Mouse (Mus musculus): ENCODE results near the gene Mafg. TPM values are rescaled to one million over a fixed set of nuclear protein-coding genes. Genes with fewer than 3 reads are reported as not detected.
"Not testable (repeated sequence)": the region's sequence is repeated elsewhere in the genome, so short reads cannot be mapped to it uniquely, and the experiment has no call there.

Gene Mafg
- polyA plus RNA-seq, 1 experiment from 2014 or later, result 28.2 TPM

- H3K36me3 ChIP-seq, result peaks cover 69% of the 10 kb centered on the region
- WGBS, result 6% methylated on average over 98 of the region's 99 CpGs
- no peaks in the 10 kb centered on the region for H3K27me3 ChIP-seq (ENCODE audit: insufficient read depth, poor library complexity, severe bottlenecking)
- DNase-seq (ENCODE audit: low spot score), result peak; percentile 80
- peak overlapping the region; percentile 98 for H3K27ac ChIP-seq
- peaks cover 27% of the 10 kb centered on the region for H3K4me1 ChIP-seq
- H3K9me3 ChIP-seq, result no peaks in the 10 kb centered on the region
- peak overlapping the region; percentile 99 for H3K4me3 ChIP-seq
Measured at GRCm38 (mm10) chr11:120597240-120598235, 35.9 kb downstream of the Mafg start.

- H3K36me3 ChIP-seq, result peaks cover 96% of the 10 kb centered on the region
- no peaks in the 10 kb centered on the region for H3K9me3 ChIP-seq
- no peaks in the 10 kb centered on the region for H3K27me3 ChIP-seq (ENCODE audit: insufficient read depth, poor library complexity, severe bottlenecking)
- H3K4me1 ChIP-seq, result no peaks in the 10 kb centered on the region
- H3K27ac ChIP-seq, result no peak overlapping the region
- no peak for DNase-seq (ENCODE audit: low spot score)
- H3K4me3 ChIP-seq, result no peak overlapping the region
- WGBS, result 76% methylated on average over 6 of the region's 6 CpGs
Measured at GRCm38 (mm10) chr11:120588531-120588930, 44.9 kb downstream of the Mafg start.

DNA sequence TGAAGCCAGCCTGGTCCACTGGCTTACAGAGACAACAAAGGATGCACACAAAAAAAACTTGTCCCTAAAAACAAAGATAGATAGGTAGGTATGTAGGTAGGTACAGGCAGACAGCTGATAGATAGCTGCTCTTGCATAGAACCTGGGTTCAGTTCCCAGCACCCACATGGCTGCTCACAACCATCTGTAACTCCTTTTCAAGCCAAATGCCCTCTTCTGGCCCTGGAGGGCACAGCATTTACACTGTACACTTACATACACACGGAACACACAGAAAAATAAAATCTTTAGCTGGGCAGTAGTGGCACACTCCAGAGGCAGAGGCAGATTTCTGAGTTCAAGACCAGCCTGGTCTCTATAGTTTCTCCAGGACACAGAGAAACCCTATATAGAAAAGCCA lies 49.5 kb downstream of the Mafg start:
- 95% methylated on average over 1 of the region's 1 CpGs for WGBS
- H3K36me3 ChIP-seq, result peaks cover 71% of the 10 kb centered on the region

DNA sequence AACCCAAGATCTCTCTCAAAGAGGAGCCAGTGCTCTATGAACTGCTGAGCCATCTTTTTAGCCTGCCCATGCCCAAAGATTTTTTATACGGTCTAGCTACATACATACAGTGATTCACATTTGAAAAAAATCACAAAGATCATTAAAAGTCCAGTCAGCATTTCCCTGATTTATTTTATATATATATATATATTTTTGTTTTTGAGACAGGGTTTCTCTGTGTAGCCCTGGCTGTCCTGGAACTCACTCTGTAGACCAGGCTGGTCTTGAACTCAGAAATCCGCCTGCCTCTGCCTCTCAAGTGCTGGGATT lies 50.5 kb downstream of the Mafg start:
- H3K36me3 ChIP-seq, result peaks cover 73% of the 10 kb centered on the region
- not testable (repeated sequence) for H3K4me3 ChIP-seq
- WGBS, result 88% methylated on average over 2 of the region's 2 CpGs

More for the DNA sequence above, 49.5 kb downstream of the Mafg start:
- Histone ChIP-seq H3K9me3 (no peaks in the 10 kb centered on the region), H3K27me3 (ENCODE audit: insufficient read depth, poor library complexity, severe bottlenecking) (no peaks in the 10 kb centered on the region), H3K4me3 (no peak overlapping the region), H3K4me1 (peaks cover 25% of the 10 kb centered on the region), H3K27ac (no peak overlapping the region)
- no peak for DNase-seq (ENCODE audit: low spot score)

GRCm38 (mm10) chr11:120582268-120582981 lies 51.0 kb downstream of the Mafg start:
- Histone ChIP-seq H3K27me3 (ENCODE audit: insufficient read depth, poor library complexity, severe bottlenecking) (no peaks in the 10 kb centered on the region), H3K9me3 (no peaks in the 10 kb centered on the region), H3K27ac (peak overlapping the region; percentile 99), H3K4me3 (peak overlapping the region; percentile 91), H3K36me3 (peaks cover 73% of the 10 kb centered on the region), H3K4me1 (peaks cover 31% of the 10 kb centered on the region)
- peak; percentile 73 for DNase-seq (ENCODE audit: low spot score)
- WGBS, result 77% methylated on average over 8 of the region's 8 CpGs

More for the DNA sequence above, 50.5 kb downstream of the Mafg start:
- H3K9me3 ChIP-seq; H3K27me3 ChIP-seq (ENCODE audit: insufficient read depth, poor library complexity, severe bottlenecking); H3K27ac ChIP-seq; DNase-seq (ENCODE audit: low spot score): not testable (repeated sequence)
- H3K4me1 ChIP-seq, result peaks cover 31% of the 10 kb centered on the region

- Histone ChIP-seq H3K27ac (peak within 1 kb of the TSS; percentile 99), H3K9me3 (no peaks in the 10 kb centered on the region), H3K36me3 (peaks cover 73% of the 10 kb centered on the region), H3K27me3 (ENCODE audit: insufficient read depth, poor library complexity, severe bottlenecking) (no peaks in the 10 kb centered on the region), H3K4me3 (peak within 1 kb of the TSS; percentile 91), H3K4me1 (peaks cover 31% of the 10 kb centered on the region)
- peak; percentile 91 for DNase-seq (ENCODE audit: low spot score)
- 5% methylated on average over 75 of the region's 75 CpGs for WGBS
Measured at GRCm38 (mm10) chr11:120581490-120582267, 51.7 kb downstream of the Mafg start, which contains the start of gene Arhgdia. Gene Arhgdia, minus strand, starts transcription at chr11:120581624.

DNA sequence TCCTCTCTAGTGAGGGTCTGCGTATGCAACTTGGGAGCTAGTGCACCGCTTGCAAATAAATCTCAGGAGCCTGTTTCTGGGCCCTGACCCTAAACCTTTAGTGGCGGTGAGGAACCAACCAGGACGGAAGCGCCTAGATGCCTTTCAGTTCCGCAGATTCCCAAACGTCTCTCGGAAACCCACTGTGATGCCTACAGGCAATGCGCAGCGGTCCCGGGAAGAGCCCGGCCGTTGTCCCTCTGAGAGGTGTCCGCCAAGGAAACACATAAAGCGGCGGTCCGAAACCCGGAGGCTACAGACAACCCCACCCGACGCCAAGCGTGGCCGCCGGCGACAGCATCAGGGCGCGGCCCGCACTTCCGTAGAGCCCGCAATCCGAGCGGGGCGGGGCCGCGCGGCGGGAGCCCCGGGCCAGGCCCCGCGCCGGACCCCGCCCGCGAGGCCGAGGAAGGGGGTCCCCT lies 52.5 kb downstream of the Mafg start:
- Histone ChIP-seq H3K27ac (peak overlapping the region; percentile 99), H3K4me1 (peaks cover 31% of the 10 kb centered on the region), H3K9me3 (no peaks in the 10 kb centered on the region), H3K27me3 (ENCODE audit: insufficient read depth, poor library complexity, severe bottlenecking) (no peaks in the 10 kb centered on the region), H3K36me3 (peaks cover 71% of the 10 kb centered on the region), H3K4me3 (peak overlapping the region; percentile 91)
- under 1% methylated on average over 44 of the region's 44 CpGs for WGBS
- DNase-seq (ENCODE audit: low spot score), result no peak

- Histone ChIP-seq H3K27ac (peak overlapping the region; percentile 99), H3K36me3 (peaks cover 63% of the 10 kb centered on the region), H3K4me1 (peaks cover 33% of the 10 kb centered on the region), H3K9me3 (no peaks in the 10 kb centered on the region), H3K4me3 (peak overlapping the region; percentile 91), H3K27me3 (ENCODE audit: insufficient read depth, poor library complexity, severe bottlenecking) (no peaks in the 10 kb centered on the region)
- WGBS, result 58% methylated on average over 7 of the region's 7 CpGs
- DNase-seq (ENCODE audit: low spot score), result peak; percentile 77
Measured at GRCm38 (mm10) chr11:120580190-120580589, 53.2 kb downstream of the Mafg start.

GRCm38 (mm10) chr11:120579316-120580107 lies 53.9 kb downstream of the Mafg start:
- peak overlapping the region; percentile 99 for H3K27ac ChIP-seq
- no peaks in the 10 kb centered on the region for H3K27me3 ChIP-seq (ENCODE audit: insufficient read depth, poor library complexity, severe bottlenecking)
- peak; percentile 90 for DNase-seq (ENCODE audit: low spot score)
- H3K4me3 ChIP-seq, result peak overlapping the region; percentile 91
- WGBS, result 53% methylated on average over 15 of the region's 15 CpGs
- peaks cover 57% of the 10 kb centered on the region for H3K36me3 ChIP-seq
- peaks cover 36% of the 10 kb centered on the region for H3K4me1 ChIP-seq
- no peaks in the 10 kb centered on the region for H3K9me3 ChIP-seq

DNA sequence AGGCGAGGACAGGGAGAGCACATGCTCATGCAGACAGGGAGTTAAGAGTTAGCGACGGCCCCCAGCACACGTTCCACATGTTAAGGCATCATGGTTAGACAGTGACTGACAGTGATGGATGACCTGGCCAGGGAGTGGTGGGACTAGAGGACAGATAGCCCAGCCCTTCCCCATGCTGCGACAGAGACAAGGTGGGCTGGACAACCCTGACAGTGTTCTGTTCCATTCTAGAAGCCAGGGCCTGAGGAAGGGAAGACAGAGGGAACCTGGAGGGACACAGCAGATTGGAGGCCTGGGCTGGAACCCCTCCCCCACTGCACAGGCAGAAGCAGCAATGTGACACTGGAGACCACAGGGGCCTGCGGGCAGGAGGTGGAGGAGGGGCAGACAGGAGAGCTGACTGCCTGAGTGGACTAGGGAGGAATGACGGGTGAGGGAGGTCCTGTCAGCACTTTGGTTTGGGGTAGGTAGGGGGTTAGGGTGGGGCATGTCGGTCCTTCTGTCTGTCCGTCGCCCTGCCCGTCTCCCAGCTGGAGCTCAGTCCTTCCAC lies 54.6 kb downstream of the Mafg start:
- 59% methylated on average over 11 of the region's 11 CpGs for WGBS
- Histone ChIP-seq H3K4me3 (peak overlapping the region; percentile 91; the same call in 1 of the 2 replicates), H3K9me3 (no peaks in the 10 kb centered on the region), H3K4me1 (peaks cover 42% of the 10 kb centered on the region), H3K27me3 (ENCODE audit: insufficient read depth, poor library complexity, severe bottlenecking) (no peaks in the 10 kb centered on the region), H3K27ac (peak overlapping the region; percentile 99), H3K36me3 (peaks cover 50% of the 10 kb centered on the region)
- no peak for DNase-seq (ENCODE audit: low spot score)

DNA sequence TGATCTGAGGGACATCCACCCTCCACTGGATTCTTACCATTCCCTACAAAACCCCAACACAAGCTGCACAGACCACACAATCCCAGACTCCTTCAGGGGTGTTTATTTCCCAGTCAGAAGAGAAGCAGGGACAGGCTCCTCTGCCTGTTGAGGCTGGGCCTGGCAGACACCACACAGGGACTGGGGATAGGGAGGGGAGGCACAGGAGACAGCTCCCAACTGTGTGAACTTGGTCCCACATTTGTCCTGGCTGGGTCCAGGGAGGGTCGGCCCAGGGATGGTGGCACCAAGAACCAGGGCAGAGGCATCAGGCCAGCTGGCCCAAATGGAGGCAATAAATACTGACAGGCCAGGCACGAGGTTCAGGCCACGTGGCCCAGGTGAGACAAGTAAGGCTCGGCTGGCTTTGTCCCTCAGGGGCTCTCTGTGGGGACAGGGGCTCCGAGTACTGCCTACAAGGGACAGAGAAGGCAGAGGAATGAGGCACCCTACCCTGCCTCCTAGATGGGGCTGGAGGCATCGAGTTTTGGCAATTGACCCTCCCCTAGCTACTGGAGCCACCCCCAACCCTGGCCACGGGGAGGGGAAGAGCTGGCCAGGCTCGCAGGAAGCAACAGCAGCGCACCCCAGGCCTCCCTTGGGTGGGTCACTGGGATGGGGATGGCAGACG lies 55.2 kb downstream of the Mafg start:
- Histone ChIP-seq H3K27ac (peak overlapping the region; percentile 4; the same call in 1 of the 2 replicates), H3K9me3 (no peaks in the 10 kb centered on the region), H3K4me3 (no peak overlapping the region), H3K27me3 (ENCODE audit: insufficient read depth, poor library complexity, severe bottlenecking) (no peaks in the 10 kb centered on the region), H3K4me1 (peaks cover 42% of the 10 kb centered on the region), H3K36me3 (peaks cover 45% of the 10 kb centered on the region)
- peak; percentile 70 for DNase-seq (ENCODE audit: low spot score)
- 82% methylated on average over 10 of the region's 10 CpGs for WGBS

Data from heart, embryonic 10.5 days (tissue).